Mouse (Mus musculus): ENCODE results near the gene Ranbp6. TPM values are rescaled to one million over a fixed set of nuclear protein-coding genes. Genes with fewer than 3 reads are reported as not detected.

Gene Ranbp6
- polyA plus RNA-seq, 1 experiment from 2014 or later: 46.5 TPM

GRCm38 (mm10) chr19:29805101-29805916 is 7.5 kb downstream of the Ranbp6 start:
- H3K27me3 ChIP-seq (replicated peaks): no peaks in the 10 kb centered on the region
- H3K27ac ChIP-seq (replicated peaks): peak overlapping the region; percentile 98
- H3K4me3 ChIP-seq (replicated peaks): peak overlapping the region; percentile 76
- H3K4me1 ChIP-seq: peaks cover 33% of the 10 kb centered on the region
- peak overlapping the region; percentile 83 for H3K9ac ChIP-seq (replicated peaks)
- H3K9me3 ChIP-seq (replicated peaks): no peaks in the 10 kb centered on the region
- peak; percentile 29 for ATAC-seq (ENCODE audit: low FRiP score)
- WGBS: under 1% methylated on average over 69 of the region's 72 CpGs
- peak overlapping the region; percentile 91 for H3K4me2 ChIP-seq
- H3K36me3 ChIP-seq: peaks cover 16% of the 10 kb centered on the region

GRCm38 (mm10) chr19:29803946-29804345 is 8.8 kb downstream of the Ranbp6 start:
- WGBS: 45% methylated on average over 3 of the region's 3 CpGs
- no peak overlapping the region for H3K27ac ChIP-seq (replicated peaks)
- H3K9me3 ChIP-seq (replicated peaks): no peaks in the 10 kb centered on the region
- H3K4me3 ChIP-seq (replicated peaks): peak overlapping the region; percentile 24
- H3K9ac ChIP-seq (replicated peaks): 0 out of 2 replicates have a peak overlapping the region, but pooled peaks have one; percentile 21
- no peak for ATAC-seq (ENCODE audit: low FRiP score)
- H3K27me3 ChIP-seq (replicated peaks): no peaks in the 10 kb centered on the region
- peak overlapping the region; percentile 91 for H3K4me2 ChIP-seq
- peaks cover 20% of the 10 kb centered on the region for H3K4me1 ChIP-seq
- H3K36me3 ChIP-seq: peaks cover 3% of the 10 kb centered on the region; the same call in 1 of the 2 replicates

GRCm38 (mm10) chr19:29797371-29797770 is 15.4 kb downstream of the Ranbp6 start:
- H3K4me2 ChIP-seq: no peak overlapping the region
- no peak overlapping the region for H3K27ac ChIP-seq (replicated peaks)
- 82% methylated on average over 3 of the region's 3 CpGs for WGBS
- ATAC-seq (ENCODE audit: low FRiP score): no peak
- H3K36me3 ChIP-seq: no peaks in the 10 kb centered on the region
- no peak overlapping the region for H3K4me3 ChIP-seq (replicated peaks)
- peaks cover 4% of the 10 kb centered on the region for H3K4me1 ChIP-seq
- no peaks in the 10 kb centered on the region for H3K27me3 ChIP-seq (replicated peaks)
- H3K9me3 ChIP-seq (replicated peaks): no peaks in the 10 kb centered on the region
- H3K9ac ChIP-seq (replicated peaks): no peak overlapping the region

DNA sequence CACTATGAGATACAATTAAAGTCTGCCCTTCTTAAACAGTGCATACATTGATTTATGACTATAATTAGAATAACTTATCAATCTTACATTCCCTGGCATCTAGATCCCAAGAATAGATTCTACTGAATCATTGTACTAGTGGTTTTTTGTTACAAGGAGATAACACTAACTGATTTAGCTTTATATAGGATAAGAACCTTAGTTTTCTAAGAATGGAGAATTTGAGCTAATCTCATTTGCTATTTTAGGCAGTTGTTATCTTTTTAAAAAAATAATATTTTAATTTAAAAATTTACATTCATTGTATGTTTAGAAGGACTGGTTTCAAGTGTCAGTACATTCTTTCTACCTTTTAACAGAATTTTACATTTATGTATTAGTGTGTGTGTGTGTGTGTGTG is 24.8 kb downstream of the Ranbp6 start:
- no peak for ATAC-seq (ENCODE audit: low FRiP score)
- H3K4me2 ChIP-seq: no peak overlapping the region
- H3K4me3 ChIP-seq (replicated peaks): no peak overlapping the region
- no peaks in the 10 kb centered on the region for H3K9me3 ChIP-seq (replicated peaks)
- H3K27me3 ChIP-seq (replicated peaks): no peaks in the 10 kb centered on the region
- H3K36me3 ChIP-seq: no peaks in the 10 kb centered on the region
- H3K27ac ChIP-seq (replicated peaks): no peak overlapping the region
- H3K9ac ChIP-seq (replicated peaks): no peak overlapping the region
- no peaks in the 10 kb centered on the region for H3K4me1 ChIP-seq

DNA sequence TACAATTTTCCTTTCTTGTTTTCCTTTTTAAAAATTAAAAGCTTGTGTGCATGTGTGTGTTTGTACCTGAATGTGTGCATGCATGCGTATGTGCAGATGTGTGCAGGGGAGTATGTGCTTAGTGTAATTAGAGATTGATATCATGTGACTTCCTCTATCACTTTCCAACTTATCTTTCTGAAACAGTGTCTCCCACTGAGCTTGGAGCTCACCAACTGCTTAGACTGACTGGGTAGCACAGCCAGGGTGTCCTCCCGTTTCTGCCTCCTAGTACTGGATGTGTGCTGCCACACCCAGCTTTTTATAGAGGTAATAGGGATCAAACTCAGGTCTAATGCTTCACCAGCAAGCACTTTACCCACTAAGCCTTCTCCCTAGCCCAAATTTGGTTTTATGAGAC is 29.9 kb downstream of the Ranbp6 start:
- Histone ChIP-seq H3K4me2 (no peak overlapping the region), H3K4me3 (replicated peaks) (no peak overlapping the region), H3K27ac (replicated peaks) (no peak overlapping the region), H3K9ac (replicated peaks) (no peak overlapping the region), H3K9me3 (replicated peaks) (no peaks in the 10 kb centered on the region), H3K27me3 (replicated peaks) (no peaks in the 10 kb centered on the region), H3K36me3 (no peaks in the 10 kb centered on the region), H3K4me1 (no peaks in the 10 kb centered on the region)
- 98% methylated on average over 2 of the region's 2 CpGs for WGBS
- no peak for ATAC-seq (ENCODE audit: low FRiP score)

Other genes starting within 250 kb of the Ranbp6 start
- gene Ermp1, start 164.6 kb downstream of the Ranbp6 start, polyA plus RNA-seq (2015; fragmentation: Nextera tagmentation; extraction: Ambion mirVana): 11.7 and 12.8 TPM in 2 replicates
- gene Mlana, start 115.2 kb downstream of the Ranbp6 start, polyA plus RNA-seq (2015; fragmentation: Nextera tagmentation; extraction: Ambion mirVana): not detected in 2 replicates
- 5.5 and 5.6 TPM in 2 replicates for gene 9930021J03Rik, start 7.0 kb downstream of the Ranbp6 start, polyA plus RNA-seq (2015; fragmentation: Nextera tagmentation; extraction: Ambion mirVana)
- 5.0 and 6.0 TPM in 2 replicates for gene Il33, start 112.1 kb upstream of the Ranbp6 start, polyA plus RNA-seq (2015; fragmentation: Nextera tagmentation; extraction: Ambion mirVana)
- gene Trpd52l3, start 190.8 kb upstream of the Ranbp6 start, polyA plus RNA-seq (2015; fragmentation: Nextera tagmentation; extraction: Ambion mirVana): not detected in 2 replicates
- gene Uhrf2, start 217.5 kb upstream of the Ranbp6 start, polyA plus RNA-seq (2015; fragmentation: Nextera tagmentation; extraction: Ambion mirVana): 44.0 and 51.3 TPM in 2 replicates